Mouse (Mus musculus) A20 (cell line): ENCODE data around the gene Ms4a14.
A peak's percentile ranks its signal among the peaks of the same experiment; 100 is the strongest.
"Not testable (repeated sequence)": the region's sequence is repeated elsewhere in the genome, so short reads cannot be mapped to it uniquely, and the experiment has no call there.

ENCODE experiments used
- DNase-seq: peaks from one replicate; pipeline ENCODE4 v3.0.0-alpha.2; 2011; ENCODE audit warnings: low read depth, low spot score

Ms4a14 gene

DNA sequence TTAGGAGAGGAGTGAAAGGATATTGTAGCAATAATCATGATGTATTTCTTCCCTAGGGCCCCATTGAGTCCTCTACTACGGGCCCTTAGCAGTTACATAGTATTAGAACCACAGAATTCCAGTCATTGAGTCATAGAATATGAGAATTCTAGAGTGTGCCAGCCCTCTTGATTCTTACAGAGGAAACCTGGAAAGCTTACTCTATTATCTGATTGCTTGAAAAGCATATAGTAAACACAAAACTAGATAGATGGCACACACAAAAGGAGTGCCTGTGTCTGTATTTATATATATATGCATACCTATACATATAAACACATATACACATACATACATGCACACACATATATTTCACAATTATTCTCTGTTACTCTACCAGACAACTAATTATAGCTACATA is at the start of gene Ms4a14:
Ms4a14 (minus strand) TSS at position 101 of the 400 bp plus-strand sequence.
- no peak for DNase-seq

DNA sequence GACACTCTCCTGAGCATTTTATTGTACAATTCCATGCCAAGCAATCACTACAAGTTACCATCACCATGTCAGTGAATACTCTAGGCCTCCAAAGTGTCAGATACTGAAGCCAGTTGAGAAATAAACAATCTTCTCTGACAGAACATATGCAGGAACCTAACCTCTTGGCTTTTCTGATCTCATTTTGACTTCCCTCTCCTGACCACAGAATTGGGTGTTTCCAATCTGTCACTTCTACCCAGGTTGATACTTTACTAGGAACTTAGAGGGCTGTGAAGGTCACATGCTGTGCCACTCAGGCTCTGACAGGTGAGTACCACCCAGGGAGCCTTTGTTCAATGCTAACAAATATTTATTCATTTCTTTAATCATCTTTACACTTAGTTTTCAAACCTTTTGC is 47.7 kb upstream of the Ms4a14 start:
- DNase-seq, result no peak

DNA sequence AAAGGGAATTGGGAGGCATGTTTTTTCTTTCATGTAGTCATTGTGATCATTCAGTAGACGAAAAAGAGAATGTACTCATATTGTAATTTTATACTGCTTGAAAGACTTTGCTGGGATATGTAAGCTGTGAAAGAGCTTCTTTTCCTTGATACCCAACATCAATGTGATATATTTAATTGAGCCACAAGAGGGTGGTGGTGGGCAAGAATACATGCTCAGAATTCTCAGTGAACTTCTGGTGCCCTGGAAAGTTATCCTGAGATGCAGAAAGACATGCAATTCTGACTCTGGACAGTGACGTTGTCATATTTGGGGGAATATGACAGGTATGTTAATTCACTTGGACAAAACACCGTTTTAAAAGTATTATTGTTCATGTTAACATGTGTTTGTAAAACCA is 45.9 kb upstream of the Ms4a14 start:
- DNase-seq, result peak; percentile 27

DNA sequence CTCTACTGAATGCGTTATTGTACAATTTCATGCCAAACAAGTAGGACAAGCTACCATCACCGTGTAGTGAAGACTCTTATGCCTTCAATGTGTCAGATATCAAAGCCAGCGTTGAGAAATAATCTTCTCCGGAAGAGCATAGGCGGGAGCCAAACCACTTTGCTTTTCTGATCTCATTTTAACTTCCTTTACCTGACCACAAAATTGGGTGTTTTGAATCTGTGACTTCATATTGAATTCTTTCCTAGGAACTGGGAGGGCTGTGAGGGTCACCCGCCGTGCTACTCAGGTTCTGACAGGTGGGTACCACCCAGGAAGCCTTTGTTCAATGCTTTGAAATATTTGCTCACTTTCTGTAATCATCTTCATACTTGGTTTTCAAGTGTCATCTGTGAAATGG is 41.5 kb upstream of the Ms4a14 start:
- DNase-seq, result no peak

DNA sequence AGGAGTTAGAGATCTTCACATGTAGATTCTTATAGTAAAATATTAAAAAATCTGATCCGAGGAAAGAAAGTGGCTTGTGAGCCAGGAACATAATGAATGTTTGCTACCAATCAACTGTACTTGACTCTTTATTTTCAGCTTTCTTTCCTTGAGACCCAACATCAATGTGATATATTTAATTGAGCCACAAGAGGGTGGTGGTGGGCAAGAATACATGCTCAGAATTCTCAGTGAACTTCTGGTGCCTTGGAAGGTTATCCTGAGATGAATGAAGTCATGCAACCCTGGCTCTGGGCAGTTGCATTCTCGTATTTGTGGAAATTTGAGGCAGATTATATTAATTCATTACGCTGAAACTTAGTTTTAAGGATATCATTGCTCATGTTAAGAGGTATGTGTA is 37.6 kb upstream of the Ms4a14 start:
- no peak for DNase-seq

DNA sequence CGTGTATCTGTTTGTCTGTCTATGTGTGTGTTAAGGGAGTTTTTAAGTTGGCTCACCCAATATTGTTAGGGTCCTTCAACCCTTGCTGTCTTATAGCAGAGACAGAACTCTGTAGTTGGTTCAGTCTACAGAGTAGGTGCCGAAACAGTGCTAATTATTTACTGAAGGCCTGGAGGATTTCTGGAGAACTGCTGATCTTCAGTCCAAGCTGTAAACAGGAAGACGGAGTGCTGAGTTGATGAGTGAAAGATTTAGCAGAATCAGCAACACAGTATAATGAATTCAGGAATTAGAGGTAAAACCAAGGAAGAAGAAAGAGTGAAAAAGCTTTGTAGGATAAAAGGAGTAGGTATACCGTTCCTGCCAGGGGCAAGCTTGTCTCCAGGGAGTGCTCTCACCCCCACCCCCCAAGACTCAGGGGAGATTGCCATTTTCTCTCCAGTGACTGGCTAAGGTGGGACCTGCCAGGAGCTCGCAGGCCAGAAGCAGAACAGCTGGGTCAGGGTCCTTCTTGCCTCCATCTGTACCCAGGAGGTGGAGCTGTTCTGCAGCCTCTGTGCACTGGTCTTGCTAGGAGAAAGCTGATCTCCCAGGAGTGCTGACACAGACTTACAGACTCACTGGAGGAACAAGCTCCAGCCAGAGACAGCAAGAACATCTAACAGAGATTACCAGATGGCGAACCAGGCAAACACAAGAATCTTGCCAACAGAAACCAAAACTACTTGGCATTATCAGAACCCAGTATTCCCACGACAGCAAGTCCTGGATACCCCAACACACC is 35.6 kb upstream of the Ms4a14 start:
- DNase-seq, result no peak

DNA sequence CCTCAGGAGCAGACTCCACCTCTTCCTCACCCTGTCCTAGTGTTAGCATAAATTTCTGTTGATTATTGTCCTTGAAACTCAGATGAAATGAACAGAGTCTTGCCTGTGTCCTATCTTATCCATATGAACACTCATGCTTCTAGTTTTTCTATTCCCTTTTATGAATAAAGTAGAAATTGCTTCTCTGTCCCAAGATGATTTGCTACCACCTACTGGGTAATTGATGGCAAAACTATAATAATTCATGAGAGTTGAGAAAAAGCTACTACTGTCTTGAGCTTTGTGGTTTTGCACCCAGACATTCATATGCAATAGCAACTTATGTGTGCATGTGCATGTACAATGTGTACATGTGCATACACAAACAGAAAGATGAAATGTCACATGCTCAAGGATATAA is 29.7 kb upstream of the Ms4a14 start:
- peak; percentile 39 for DNase-seq

DNA sequence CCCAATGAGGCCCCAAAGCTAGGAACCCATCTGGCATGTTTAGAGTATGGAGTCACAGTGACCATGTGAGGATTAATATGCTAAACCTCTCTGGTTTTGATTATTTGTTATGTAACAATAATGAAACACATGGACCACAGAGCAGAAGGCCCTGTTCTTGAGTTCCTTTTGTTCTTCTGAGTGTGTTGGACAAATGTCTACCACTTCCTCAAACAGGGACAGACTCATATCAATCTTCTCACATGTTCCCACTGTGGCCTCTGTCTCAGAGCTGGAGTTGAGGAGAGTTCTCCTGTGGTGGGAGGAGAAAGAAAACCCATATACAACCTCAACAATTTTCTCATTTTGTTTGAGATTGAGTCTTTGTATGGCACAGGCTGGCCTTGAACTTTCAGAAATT is 28.9 kb upstream of the Ms4a14 start:
- DNase-seq, result no peak

DNA sequence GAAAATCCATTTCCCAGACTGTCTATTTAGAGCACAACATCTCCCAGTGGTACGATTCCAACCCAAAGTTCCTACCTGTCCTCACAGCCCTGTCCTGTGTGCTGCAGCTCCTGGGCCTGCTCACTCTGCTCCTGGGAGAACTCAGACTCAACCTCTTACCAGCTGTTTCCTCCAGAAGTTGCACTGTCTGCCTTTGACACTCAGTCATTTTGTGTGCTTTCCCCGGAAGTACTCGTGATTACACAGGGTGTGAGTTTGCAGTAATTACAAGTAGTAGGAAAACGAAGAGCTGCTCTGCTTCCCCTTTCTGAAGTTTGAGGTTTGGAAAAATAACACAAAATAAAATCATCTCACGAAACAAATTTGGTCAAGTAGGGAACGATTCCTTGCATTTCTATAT is 21.7 kb upstream of the Ms4a14 start, which contains the start of gene Ms4a7:
Ms4a7 (minus strand) TSS at position 215 of the 400 bp plus-strand sequence.
- DNase-seq, result no peak

DNA sequence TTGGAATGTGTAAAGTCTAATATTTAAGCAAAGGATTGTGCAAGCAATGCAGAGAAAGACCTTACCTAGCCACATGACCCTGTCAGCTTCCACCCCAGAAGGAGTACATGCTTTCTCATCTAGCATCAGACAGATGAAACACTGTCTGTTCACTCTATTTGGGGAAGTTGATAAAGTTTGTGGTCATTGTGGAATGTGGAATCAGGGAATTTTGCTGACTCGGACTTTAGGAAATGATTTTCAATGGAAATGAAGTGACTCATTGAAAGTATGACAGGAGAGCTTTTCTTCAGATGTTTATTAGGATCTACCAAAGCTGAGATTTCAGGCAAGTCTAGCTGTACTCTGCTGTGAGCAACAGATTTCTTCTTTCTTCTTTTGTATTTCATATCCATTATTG is 6.9 kb upstream of the Ms4a14 start:
- DNase-seq, result no peak

DNA sequence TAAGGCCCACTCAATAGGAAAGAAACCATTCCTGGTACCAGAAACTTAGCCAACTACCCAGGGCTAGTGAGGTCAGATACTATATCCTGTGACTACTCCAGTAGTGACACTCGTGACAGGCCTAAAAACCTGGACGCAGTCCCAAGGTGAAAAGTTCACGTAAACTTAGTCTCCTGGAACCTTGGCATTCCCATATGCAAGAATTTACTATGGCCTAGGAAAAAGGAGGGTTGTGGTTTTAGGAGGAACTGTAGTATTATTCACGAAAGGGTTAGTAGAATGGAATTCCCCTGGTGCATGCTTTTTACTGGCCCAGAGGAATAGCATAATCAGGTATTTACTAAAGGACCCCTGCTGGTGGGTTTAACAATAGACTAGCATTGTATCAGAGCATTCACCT is 2.5 kb upstream of the Ms4a14 start:
- peak; percentile 19 for DNase-seq

DNA sequence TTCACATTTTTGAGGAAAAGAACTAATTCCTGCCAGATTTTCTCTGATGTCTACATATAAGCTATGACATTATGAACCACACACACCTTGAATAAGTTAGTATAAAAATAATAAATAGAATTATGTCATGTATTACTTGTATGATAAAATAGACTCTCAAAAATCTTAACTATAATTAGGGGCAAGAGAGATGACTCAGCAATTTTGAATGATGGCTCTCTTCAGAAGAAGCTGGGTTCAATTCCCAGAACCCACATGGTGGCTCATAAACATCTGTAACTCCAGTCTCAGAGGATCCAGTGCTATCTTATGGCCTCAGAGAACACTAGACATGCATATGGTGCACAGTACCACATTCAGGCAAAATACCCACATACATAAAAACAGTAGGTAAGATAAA is 5.4 kb downstream of the Ms4a14 start:
- no peak for DNase-seq

DNA sequence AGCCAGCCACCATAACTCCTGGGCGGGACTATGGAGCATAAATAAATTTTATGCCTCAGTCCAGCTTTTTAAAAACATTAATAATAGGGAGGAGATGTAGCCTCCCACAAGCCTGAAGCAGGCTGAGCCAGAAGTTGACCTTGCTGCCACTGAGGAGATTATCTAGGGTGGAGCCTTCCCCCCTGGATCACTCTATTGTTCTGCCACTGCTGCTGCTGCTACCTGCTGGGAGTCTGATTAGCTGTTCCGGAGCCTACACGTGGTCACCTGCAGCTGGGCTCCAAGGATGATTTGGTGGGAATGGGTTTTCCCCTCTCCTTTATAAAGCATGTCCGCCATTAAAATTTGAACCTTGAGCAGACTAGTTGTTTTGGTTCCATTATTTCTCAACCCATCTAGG is 14.7 kb downstream of the Ms4a14 start:
- not testable (repeated sequence) for DNase-seq

DNA sequence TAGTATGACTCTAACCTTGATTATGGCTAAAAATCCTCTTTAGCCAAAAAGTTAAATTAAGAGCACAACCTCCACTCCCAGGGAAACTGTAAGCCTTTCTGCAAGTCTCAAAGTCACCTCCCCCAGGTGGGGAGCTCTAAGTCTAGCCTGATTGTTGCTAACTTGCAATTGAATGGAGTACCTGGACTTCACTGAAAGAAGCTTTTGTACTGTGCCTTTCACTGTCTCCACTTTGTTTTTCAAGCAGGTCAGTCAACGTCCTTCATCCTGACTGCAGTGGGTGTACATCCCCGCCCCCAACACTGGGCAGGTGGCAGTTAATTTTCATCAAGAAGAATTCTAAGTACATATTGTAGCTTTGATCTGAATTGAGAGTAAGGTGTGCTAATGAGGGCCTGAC is 15.3 kb downstream of the Ms4a14 start:
- no peak for DNase-seq

DNA sequence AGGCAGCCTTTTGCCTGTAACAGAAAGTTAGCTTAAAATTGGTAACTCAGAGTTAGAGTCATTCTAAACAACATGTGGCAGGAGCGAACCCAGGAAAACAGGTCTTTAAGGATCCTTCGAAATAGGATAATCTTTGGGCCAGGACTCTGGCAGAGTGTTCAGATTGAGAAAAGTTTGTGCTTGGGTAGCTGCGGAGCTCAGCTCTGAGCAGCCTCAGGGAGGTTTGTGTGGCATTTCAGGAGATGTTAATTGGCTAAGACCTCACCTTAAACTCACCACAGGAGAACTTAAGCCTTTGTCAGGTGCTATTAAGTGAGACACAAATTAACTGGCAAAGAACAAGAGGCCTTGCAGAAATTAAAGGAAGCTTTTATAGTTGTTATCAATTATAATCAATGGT is 20.6 kb downstream of the Ms4a14 start:
- DNase-seq, result peak; percentile 49

DNA sequence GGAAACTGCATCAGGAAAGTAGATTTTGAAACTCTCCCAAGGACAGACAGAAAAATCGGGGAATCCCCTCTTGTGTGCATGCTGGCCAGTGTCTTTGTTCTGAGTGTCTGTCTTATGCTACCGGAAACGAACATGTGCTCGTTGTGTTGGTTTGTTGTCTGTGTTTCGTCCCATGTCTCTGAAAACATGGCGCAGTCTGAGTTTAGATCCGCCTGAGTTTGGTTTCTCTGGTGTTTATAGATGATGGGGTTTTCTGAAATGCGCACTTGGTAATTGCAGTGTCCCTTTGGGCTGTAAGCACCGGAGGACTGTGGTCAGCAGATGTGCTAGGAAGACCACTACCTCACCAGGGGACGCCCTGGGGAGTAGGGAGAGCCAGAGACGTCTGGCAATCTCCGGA is 21.3 kb downstream of the Ms4a14 start:
- peak; percentile 83 for DNase-seq

DNA sequence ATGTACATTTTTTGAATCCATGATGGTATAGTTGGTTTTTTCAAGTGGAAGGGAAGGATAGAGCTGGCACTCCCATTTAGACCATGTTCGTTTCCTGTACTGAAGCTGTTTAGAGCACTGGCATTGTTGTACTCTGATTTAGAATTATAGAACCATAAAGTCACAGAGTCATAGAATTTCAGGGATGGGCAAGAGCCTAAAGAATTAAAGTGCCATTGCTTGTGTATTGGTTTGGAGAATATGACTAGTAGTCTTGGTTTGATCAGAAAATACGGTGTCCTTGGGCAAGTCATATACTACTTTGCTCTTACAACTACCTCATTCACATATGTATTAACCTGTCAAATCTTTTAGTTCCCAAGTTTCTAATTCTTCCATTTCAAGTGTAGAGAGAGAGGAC is 30.5 kb downstream of the Ms4a14 start, which contains the start of gene Ms4a5:
Ms4a5 (minus strand) TSS at position 101 of the 400 bp plus-strand sequence.
- no peak for DNase-seq

DNA sequence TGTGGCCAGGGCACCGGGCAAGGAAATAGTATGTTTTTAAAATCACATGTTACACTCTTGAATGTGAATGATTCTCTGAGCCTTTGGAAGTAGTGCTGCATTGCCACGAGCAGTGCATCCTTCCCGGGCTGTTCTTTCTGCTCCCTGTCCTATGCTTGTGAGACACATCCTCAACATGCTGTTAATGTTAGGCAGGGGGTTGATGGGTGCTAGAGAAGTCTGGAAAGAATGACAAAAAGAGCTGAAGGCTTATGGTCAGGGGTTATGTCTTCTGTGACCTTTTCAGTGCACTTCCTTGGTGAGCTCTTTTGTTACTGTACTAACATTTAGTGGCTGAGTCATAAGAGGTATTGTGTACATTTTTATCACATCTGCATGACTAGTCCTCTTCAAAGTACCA is 34.0 kb downstream of the Ms4a14 start:
- no peak for DNase-seq

DNA sequence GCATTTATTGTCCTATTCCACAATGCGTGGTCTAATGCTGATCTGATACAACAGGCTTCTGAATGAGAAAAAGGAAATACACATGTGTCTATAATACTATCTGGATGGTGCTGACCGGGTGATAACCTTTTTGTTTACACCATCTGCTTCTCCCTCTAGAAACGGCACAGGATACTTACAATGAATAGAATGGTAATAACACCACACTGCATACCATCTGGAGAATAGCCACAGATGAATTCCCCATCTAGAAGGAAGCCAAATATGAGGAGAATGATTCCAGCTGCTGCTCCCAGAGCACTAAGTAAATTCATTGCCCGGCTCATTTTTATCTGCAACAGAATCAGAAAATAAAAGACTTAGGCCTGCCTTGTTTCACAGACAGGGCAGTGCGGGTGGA is 37.8 kb downstream of the Ms4a14 start:
- no peak for DNase-seq

DNA sequence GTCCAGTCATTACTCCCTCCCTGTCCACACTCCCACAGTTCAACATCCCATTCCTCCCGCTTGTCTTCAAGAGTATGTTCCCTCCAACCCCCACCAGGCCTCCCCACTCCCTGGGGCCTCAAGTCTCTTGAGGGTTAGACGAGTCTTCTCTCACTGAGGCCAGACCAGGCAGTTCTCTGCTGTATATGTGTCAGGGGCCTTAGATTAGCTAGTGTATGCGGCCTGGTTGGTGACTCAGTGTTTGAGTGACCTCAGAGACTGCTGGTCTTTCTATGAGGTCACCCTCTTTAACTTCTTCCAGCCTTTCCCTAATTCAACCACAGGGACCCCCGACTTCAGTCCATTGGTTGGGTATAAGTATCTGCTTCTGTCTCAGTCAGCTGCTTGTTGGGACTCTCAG is 47.3 kb downstream of the Ms4a14 start:
- DNase-seq, result peak; percentile 71

DNA sequence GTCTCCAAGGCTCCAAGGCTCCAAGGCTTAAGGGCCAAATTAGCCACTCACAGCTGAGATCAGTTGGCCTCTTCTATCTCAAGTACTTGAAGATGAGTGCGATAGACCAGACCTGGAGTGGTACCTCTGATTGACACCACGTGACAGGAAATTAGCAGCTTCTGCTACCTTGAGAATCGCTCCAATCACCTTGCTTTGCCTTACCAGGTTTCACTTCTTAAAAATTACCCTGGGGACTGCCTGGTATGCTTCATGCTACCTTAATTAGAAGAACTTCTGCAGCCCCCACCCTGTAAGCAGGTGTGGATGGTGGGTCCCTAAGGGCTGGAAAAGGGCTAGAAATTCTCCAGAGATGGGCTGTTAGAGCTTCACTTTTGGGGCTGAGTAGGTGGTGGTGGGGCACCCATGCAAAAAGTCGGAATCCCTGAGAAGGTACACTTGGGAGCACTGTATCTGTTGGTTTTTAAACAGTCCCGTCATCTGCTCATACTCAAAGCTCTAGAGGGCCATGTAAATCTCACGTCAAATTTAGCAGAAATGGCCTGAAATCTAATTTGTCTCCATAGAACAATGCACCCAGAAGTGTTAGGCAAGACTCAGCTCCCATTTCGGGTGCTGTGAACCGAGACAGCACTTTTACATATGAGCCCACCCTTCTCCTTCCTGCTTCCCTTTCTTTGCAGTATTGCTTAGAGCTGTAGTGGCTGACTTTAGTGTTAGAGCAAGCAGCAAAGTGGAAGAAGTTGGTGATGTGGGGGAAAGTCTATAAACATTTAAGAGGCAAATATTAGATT is 48.0 kb downstream of the Ms4a14 start, which contains the start of gene Ms4a1:
Ms4a1 (minus strand) TSS at position 190 of the 794 bp plus-strand sequence.
- peak; percentile 94 for DNase-seq

DNA sequence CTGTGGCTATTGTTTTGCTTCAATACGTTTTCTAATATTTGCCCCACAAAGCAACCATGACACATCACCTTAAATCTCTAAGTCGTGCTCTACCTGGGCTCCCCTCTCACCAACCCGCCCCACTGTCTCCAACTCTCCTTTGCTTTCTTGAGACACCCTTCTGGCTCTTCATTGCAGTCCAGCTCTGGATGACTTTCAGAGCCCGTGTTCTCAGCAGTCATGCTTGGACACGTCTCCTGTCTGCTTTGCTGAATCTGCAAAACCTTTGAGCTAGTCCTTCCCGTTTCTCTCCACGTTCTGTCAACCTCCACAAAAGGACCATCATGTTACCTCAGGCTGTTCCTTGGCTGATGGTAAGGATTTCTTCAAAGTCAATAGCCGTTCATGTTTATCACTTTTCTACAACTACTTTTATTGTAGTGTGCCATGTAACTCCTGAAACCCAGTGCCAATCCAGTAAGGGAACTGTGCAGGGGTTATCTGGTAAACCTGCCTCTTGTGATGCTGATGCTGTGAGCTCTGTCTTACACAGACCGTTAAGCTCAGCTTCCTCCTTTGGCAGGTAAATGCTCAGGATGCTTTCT is 49.6 kb downstream of the Ms4a14 start:
- DNase-seq, result peak; percentile 78
